Mouse (Mus musculus): ENCODE measurements around the gene Rbm48.
A peak's percentile ranks its signal among the peaks of the same experiment; 100 is the strongest.
"Not testable (repeated sequence)": the region's sequence is repeated elsewhere in the genome, so short reads cannot be mapped to it uniquely, and the experiment has no call there.

Rbm48 gene

GRCm38 (mm10) chr5:3596399-3596766, at the start of gene Rbm48:
Gene Rbm48 (minus strand): TSS chr5:3596585.
- DNase-seq (ENCODE audit: low spot score): peak; percentile 68

- DNase-seq (ENCODE audit: low spot score): no peak
Observed at GRCm38 (mm10) chr5:3645326-3645725, 48.9 kb upstream of the Rbm48 start.

DNA sequence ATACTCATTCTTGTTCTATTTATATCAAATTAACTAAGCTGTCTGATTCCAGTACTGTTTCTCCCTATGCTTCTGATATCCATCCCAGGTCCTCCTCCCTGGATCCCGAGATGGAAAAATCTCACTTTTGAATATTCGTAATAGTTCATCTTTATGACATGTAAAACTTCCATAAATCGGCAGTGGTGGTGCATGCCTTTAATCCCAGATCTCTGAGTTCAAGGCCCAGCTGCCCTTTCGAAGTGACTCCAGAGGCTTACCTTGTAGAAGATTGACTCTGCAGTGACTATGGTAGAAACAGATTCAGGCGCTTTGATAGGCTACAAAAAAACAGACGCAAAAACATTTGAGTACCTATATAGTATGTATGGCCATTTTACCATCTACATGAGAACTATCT, 48.2 kb upstream of the Rbm48 start:
- DNase-seq (ENCODE audit: low spot score): no peak

GRCm38 (mm10) chr5:3635286-3635685, 38.9 kb upstream of the Rbm48 start:
- no peak for DNase-seq (ENCODE audit: low spot score)

DNA sequence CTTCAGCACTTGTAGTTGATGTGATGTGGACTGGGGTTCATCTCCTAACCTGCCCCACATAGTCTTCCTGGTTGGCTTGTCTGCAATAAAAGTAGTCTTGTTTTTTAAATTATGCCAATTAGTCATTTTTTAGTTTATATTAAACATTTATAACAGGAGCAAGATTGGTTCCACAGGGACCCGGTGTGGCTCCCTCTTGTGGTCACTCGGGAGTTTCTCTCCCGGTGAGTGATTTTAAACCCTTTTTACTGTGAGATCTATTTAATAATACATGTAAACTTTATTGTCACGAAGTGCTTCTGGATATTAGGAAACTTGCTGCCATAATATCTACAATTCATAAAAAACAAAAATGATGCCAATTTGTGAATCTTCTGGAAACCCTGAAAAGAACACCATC, 37.6 kb upstream of the Rbm48 start:
- no peak for DNase-seq (ENCODE audit: low spot score)

DNA sequence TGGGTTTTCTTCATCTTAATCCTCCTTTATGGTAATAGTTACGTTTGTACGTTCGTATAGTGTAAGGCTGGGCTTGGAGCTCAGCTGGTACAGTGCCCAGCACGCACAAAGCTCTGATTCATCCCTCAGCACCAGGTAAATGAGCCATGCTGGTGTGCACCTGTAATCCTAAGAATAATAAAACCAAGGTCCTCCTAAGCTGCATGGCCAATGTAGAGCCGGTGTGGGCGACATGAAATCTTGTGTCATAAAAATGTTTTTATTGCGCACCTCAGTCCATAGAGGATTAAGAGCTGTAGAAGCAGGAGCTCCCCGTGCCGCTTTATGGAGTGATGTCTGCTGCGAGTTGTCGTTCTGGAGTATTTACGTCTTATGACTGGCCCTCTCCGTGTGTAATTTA, 36.9 kb upstream of the Rbm48 start:
- DNase-seq (ENCODE audit: low spot score): no peak

- DNase-seq (ENCODE audit: low spot score): no peak
Observed at GRCm38 (mm10) chr5:3632285-3632684, 35.9 kb upstream of the Rbm48 start.

- no peak for DNase-seq (ENCODE audit: low spot score)
Observed at GRCm38 (mm10) chr5:3631512-3632271, 35.3 kb upstream of the Rbm48 start.

GRCm38 (mm10) chr5:3630055-3630454, 33.7 kb upstream of the Rbm48 start:
- no peak for DNase-seq (ENCODE audit: low spot score)

DNA sequence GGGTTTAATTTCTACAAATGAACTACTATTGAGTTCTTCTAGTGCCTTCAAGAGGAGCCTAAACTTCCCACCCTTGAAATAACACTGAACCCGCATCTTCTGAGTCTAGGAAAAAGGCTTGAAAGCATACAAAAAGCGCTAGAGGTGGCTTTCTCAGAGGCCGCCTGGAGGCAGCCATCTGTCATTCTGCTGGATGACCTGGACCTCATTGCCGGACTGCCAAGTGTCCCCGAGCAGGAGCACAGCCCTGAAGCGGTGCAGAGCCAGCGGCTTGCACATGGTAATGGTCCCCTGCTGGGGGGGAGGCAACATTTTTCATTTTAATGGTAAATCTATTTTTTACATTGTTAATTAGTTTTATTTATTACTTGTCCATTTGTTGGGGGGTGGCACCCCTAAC, 24.1 kb upstream of the Rbm48 start:
- no peak for DNase-seq (ENCODE audit: low spot score)

DNA sequence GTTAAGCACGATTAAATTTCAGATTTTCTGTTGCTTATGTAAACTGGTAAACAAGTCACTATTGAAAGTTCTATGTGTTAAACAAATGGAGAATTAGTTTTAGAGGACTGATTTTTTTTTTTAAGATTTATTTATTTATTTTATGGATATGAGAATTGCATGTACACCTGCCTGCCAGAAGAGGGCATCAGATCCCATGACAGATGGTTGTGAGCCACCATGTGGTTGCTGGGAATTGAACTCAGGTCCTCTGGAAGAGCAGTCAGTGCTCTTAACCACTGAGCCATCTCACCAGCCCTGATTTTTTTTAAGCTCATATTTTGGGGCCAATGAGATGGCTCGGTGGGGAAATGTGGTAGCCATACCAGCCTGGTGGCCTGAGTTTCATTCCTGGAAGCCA, 15.4 kb upstream of the Rbm48 start:
- DNase-seq (ENCODE audit: low spot score): not testable (repeated sequence)

GRCm38 (mm10) chr5:3609241-3609640, 12.9 kb upstream of the Rbm48 start:
- no peak for DNase-seq (ENCODE audit: low spot score)

- DNase-seq (ENCODE audit: low spot score): no peak
Observed at GRCm38 (mm10) chr5:3607114-3607513, 10.7 kb upstream of the Rbm48 start.

DNA sequence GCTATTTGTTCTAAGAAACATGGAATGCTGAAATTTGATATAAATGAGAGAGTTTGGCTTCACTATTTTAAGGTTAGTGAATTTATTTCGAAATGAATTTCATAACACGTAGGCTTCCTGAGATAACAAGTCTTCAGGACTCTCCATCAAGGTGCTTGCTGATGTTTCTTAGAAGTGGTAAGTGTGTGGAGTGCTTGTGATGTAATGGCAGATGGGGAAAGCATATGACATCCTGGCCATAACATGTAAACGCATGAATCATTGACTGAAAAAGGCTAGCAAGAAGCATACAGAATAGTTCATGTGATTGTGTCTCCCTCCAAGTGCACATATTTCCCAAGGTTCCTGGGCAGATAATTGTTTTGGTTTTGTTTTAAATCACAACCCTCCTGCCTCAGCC, 4.4 kb upstream of the Rbm48 start:
- DNase-seq (ENCODE audit: low spot score): no peak

DNA sequence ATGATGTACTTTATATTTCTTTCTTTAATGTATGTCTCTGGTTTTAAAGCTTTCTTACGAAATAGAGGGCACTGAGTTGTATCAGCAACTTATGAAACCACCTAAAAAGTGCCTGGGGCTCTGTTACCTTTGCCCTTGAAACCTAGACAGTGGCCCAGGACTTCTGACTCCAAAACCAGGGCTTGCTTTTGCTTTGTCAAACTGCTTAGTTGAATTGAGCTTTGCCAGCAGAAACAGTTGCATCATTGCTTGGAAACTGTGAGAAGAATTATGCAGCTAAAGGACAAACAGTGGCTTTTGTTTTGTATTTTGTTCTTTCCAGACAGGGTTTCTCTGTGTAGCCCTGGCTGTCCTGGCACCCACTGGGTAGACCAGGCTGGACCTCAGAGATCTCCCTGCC, 3.9 kb upstream of the Rbm48 start:
- DNase-seq (ENCODE audit: low spot score): no peak

DNA sequence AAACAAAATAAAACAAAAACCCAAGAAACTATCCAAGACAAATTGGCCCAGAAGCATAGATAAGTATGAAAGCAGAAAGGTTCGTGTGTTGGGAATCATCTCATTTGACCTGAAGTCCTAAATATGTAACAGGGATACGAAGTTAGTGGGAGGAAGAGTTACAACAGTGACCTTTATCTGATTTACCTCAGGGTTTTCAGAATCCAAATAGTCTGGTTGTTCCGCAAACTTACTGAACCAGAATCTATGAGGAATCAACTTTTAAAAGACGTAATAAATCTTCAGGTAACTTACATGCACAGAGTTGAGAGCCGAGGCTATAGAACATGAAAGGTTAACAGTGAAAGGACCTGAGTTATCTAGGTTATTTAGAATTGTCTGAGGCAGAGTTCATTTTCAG, 2.4 kb upstream of the Rbm48 start:
- DNase-seq (ENCODE audit: low spot score): no peak

DNA sequence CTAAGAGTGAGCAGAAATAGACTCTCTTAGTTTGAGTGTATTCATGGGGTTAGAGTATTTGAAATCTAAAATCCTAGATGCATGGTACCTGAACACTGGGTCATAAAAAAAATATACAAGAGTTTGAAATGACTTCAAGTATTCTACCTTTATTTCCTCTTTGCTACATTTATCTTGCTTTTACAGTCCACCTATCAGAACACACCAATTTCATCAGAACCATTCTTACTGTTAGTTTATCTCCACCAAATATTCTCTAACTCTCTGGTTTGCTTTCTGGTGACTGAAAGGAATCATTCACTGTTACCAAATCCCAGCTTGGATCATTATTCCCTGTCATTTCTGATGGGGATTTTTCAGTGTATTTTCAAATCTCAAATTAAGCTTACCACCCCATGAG, 786 bp upstream of the Rbm48 start:
- no peak for DNase-seq (ENCODE audit: low spot score)

- peak; percentile 88 for DNase-seq (ENCODE audit: low spot score)
Observed at GRCm38 (mm10) chr5:3595693-3596398, 539 bp downstream of the Rbm48 start, which contains the start of gene Pex1. Gene Pex1 (plus strand): TSS chr5:3596066.

- no peak for DNase-seq (ENCODE audit: low spot score)
Observed at GRCm38 (mm10) chr5:3579066-3579465, 17.3 kb downstream of the Rbm48 start.

- no peak for DNase-seq (ENCODE audit: low spot score)
Observed at GRCm38 (mm10) chr5:3577939-3578338, 18.4 kb downstream of the Rbm48 start.

DNA sequence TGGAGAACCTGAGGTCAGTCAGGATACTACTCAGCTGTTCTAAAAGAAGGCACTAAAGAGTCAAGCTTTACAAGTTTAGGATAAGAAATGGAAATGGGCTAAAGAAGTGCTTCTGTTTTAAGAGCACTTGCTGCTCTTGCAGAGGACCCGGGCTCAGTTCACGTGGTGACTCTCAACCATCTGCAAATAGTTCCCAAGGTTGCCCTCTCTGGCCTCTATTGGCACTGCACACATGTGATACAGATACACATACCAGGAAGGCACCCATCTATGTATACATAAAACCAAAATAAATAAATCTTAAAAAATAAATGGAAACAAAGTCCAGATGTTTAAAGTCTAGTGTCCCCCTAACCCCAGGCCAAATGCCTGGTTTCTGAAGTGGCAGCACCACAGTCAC, 21.6 kb downstream of the Rbm48 start:
- DNase-seq (ENCODE audit: low spot score): no peak

DNA sequence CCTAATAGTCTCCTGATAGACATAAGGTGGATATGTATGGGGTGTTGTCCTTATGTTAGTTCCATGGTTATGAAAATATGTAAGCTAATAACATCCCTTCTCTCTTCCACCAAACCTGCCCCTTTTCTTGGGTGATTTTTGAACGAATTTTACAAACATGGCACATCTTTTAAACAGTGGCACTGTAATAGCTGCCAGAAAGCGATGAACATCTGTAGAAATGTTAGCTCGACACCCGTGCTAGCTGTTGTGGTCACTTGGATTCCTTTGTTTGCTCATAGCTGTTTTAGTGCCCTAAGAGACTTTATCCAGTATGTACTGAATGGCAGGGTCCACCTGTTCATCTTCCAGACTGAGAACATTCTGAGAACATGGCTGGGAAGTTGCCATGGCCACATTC, 25.1 kb downstream of the Rbm48 start, which contains the start of gene 1700109H08Rik:
1700109H08Rik (plus strand) TSS at position 301 of the 400 bp plus-strand sequence.
- no peak for DNase-seq (ENCODE audit: low spot score)

GRCm38 (mm10) chr5:3554198-3554597, 42.2 kb downstream of the Rbm48 start:
- DNase-seq (ENCODE audit: low spot score): no peak

DNA sequence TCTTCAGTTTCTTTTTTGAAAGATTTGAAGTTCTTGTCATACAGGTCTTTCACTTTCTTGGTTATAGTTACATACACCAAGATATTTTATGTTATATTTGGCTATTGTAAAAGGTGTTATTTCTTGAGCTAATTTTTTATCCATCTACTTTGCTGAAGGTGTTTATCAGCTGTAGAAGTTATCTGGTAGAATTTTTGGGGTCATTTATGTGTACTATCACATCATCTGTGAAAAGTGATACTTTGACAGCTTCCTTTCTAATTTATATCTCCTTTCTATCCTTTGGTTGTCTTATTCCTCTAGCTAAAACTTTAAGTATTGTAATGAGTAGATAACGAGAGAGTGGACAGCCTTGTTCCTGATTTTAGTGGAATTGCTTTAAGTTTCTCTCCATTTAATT, 44.9 kb downstream of the Rbm48 start:
- no peak for DNase-seq (ENCODE audit: low spot score)

All from ovary, postnatal 14 days (tissue).